Mouse (Mus musculus) kidney, postnatal 36 days (tissue): ENCODE measurements at regions not wholly inside any gene's neighbourhood (a gene's known extent, or its start where the extent isn't known, plus 50 kb on each side); places are given as distances from the start of the nearest gene placed in this dataset.
"Not testable (repeated sequence)": the region's sequence is repeated elsewhere in the genome, so short reads cannot be mapped to it uniquely, and the experiment has no call there.

ENCODE experiments used
- DNase-seq, 2 experiments: peaks; one replicate each; pipeline ENCODE4 v3.0.0; 2021 to 2022; ENCODE audit warnings: mixed read lengths in 2 of 2

DNA sequence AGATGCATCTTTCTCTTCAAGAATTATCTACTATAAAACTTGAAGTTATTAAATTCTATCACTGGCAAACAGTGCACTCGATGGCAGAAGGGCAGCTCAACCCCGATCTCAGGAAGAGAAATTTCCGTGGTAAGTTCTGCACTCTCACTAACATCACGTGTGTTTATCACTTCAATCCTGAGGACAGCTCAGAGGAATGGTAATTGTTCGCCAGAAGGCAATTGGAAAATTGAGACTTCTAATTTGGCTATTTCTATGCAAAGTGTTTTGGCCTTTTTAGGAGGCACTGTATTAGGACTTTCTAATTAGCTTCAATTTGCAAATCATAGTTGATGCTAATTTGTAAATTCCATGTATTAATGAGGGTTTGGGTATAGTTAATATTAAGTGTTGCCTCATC lies 977.3 kb downstream of the Defb40 start:
- no peak for DNase-seq

DNA sequence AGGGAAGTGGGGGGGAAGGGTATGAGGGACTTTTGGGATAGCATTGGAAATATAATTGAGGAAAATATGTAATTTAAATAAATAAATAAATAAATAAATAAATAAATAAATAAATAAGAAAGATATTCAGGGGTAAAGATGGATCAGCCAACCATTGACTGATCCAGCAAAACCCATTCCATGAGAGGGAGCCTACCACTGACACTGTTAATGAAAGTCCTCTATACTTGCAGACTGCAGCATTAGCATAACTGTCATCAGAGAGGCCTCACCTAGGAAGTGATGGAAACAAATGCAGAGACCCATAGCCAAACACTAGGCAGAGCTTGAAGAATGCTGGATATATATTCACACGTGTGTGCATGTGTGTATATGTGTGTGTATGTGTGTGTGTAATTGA lies 993.3 kb downstream of the Defb40 start:
- no peak for DNase-seq

GRCm38 (mm10) chr8:17948848-17949247 lies 1029.2 kb downstream of the Defb40 start:
- DNase-seq = no peak

DNA sequence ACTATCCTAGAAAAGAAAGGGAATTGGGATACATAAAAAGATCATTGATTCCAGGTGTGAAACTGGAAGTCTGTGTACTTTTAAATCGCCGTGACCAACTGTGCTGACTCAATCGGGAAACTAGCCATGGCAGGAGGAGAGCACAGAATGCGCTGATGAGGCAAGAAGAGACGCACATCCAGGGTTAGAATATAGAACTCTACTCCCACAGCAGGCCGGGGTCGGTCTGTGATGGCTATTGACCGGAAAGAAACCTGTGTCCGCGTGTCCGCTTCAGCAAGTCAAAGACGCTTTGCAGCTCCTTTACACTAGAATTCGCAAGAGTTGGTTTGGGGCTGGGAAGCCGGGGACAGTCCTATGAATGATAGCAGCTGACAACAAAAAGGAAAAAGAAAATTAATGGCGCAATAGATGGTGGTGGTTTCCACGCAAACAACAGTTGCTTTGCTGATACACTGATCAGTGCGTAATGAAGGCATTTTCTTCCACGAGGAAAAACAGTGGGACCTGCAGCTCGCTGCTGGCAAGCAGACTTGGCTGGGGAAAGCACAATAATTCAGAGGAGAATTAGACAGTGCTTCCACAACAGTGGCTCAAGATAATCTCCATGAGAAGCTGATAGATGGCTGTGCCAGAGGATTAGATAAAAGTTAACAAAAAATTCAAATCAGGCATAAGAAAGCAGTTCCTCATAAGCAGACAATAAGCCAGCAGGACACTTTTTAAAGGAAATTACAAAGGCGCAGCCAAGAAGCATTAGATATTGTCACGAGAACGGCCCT lies 1029.8 kb downstream of the Defb40 start:
- no peak for DNase-seq

GRCm38 (mm10) chr8:17934696-17935095 lies 1043.4 kb downstream of the Defb40 start:
- DNase-seq = no peak

DNA sequence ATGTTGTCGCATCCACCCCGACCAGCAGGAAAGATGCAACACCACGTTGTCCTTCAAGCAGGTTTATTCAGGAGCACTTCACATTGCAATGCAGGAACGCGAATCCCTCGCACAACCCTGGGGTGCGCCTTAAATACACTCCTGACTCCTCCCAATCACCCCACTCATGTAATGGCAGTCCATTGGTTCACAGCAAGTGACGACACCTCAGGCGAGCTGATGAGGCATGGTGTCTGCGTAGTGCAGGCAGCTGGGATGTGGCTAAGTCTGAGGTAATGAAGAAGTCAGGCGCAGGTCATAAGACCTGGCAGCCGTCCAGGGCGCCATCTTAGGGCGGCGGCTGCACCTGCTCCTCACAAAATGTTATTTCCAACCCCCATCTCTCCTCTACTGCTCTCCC lies 1068.7 kb downstream of the Defb40 start:
- no peak for DNase-seq

- not testable (repeated sequence) for DNase-seq
Observed at GRCm38 (mm10) chr8:17888598-17888997, 1089.5 kb downstream of the Defb40 start.

- DNase-seq = no peak
Observed at GRCm38 (mm10) chr8:17863388-17863787, 1114.7 kb downstream of the Defb40 start.
